Mouse (Mus musculus): ENCODE measurements around the gene Gadd45b. TPM values are rescaled to one million over a fixed set of nuclear protein-coding genes. Genes with fewer than 3 reads are reported as not detected.

The Gadd45b gene
- polyA plus RNA-seq, 2 experiments: 1.9 to 2.7 TPM

- H3K9ac ChIP-seq (replicated peaks): no peak overlapping the region
- no peaks in the 10 kb centered on the region for H3K9me3 ChIP-seq (ENCODE audit: control insufficient read depth, low read length)
- no peak overlapping the region for H3K27ac ChIP-seq
- H3K4me3 ChIP-seq (ENCODE audit: insufficient read depth in 1 of 2, low read depth in 2 of 2, low read length in 2 of 2): no peak overlapping the region
- no peaks in the 10 kb centered on the region for H3K36me3 ChIP-seq (replicated peaks; ENCODE audit: control insufficient read depth, insufficient read depth, low read depth)
- TF ChIP-seq EP300 (IDR thresholded peaks at IDR 0.05; ENCODE audit: low read depth) (no peak), CTCF (IDR thresholded peaks at IDR 0.05; ENCODE audit: low read depth) (no peak)
- H3K4me2 ChIP-seq (ENCODE audit: low read depth): no peak overlapping the region; the same call in 1 of the 2 replicates
- H3K27me3 ChIP-seq (ENCODE audit: control insufficient read depth, insufficient read depth, low read length): peaks cover 34% of the 10 kb centered on the region
- ATAC-seq (ENCODE audit: insufficient read depth) (no peak), DNase-seq (ENCODE audit: low read depth in 3 of 3, low spot score in 3 of 3) (no peak)
- peaks cover 9 to 19% of the 10 kb centered on the region in 2 experiments for H3K4me1 ChIP-seq (replicated peaks; ENCODE audit: control insufficient read depth in 2 of 2, insufficient read depth in 2 of 2, low read length in 1 of 2)
- WGBS (ENCODE audit: insufficient replicate concordance): 24% methylated on average over 8 of the region's 8 CpGs
These were observed 10.6 kb downstream of the Gadd45b start for GRCm38 (mm10) chr10:80940320-80940987.

DNA sequence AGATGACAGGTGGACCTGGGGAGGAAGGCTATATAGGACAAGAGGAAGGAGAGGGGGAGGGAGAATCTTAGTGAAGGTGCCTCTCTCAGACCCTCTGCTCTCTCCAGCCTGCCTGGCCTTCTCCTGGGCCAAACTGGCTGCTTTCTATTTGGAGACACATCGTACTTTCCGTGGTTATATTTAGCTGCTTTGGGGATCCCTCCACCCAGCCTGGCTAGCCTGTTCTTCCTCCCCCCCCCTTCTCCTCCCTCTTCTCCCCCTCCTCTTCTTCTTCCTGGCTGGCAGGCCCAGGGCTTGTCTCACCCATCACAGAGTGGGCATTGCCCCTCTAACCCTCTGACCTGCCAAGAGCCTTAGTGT lies 11.1 kb downstream of the Gadd45b start:
- DNase-seq (ENCODE audit: low read depth in 3 of 3, low spot score in 3 of 3) (no peak), ATAC-seq (ENCODE audit: insufficient read depth) (no peak)
- 22% methylated on average over 2 of the region's 2 CpGs for WGBS (ENCODE audit: insufficient replicate concordance)
- Histone ChIP-seq H3K36me3 (replicated peaks; ENCODE audit: control insufficient read depth, insufficient read depth, low read depth) (no peaks in the 10 kb centered on the region), H3K9ac (replicated peaks) (no peak overlapping the region), H3K4me3 (ENCODE audit: insufficient read depth in 1 of 2, low read depth in 2 of 2, low read length in 2 of 2) (no peak overlapping the region), H3K9me3 (ENCODE audit: control insufficient read depth, low read length) (no peaks in the 10 kb centered on the region), H3K27ac (no peak overlapping the region), H3K4me1 (replicated peaks; ENCODE audit: control insufficient read depth in 2 of 2, insufficient read depth in 2 of 2, low read length in 1 of 2) (peaks cover 9 to 19% of the 10 kb centered on the region in 2 experiments), H3K4me2 (ENCODE audit: low read depth) (no peak overlapping the region), H3K27me3 (ENCODE audit: control insufficient read depth, insufficient read depth, low read length) (peaks cover 29% of the 10 kb centered on the region)
- no peak for TF ChIP-seq EP300 (IDR thresholded peaks at IDR 0.05; ENCODE audit: low read depth)
- TF ChIP-seq CTCF (IDR thresholded peaks at IDR 0.05; ENCODE audit: low read depth): no peak

DNA sequence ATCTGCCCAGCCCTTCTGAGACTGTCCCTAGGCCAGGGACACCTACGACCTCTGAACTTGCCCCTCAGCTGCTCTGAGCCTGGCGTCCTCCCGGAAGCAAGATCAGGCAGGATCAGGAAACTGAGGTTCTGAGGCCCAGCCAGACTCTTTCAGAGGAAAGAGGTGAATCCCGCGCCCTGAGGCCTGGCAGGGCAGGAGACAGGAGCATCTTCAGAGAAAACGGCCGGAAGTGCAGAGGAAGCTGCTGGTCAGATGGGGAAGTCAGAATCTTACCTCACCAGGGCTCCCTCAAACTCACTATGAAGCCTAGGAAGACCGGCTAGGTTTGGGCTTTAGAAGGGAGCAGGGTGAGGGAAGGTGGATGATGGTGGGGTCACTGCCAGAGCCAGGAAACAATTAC lies 13.0 kb downstream of the Gadd45b start:
- no peak overlapping the region for H3K9ac ChIP-seq (replicated peaks)

GRCm38 (mm10) chr10:80943701-80944100 lies 13.8 kb downstream of the Gadd45b start:
- 67% methylated on average over 9 of the region's 9 CpGs for WGBS (ENCODE audit: insufficient replicate concordance)
- no peak for TF ChIP-seq EP300 (IDR thresholded peaks at IDR 0.05; ENCODE audit: low read depth)
- no peak for TF ChIP-seq CTCF (IDR thresholded peaks at IDR 0.05; ENCODE audit: low read depth)
- ATAC-seq (ENCODE audit: insufficient read depth) (no peak), DNase-seq (ENCODE audit: low read depth in 3 of 3, low spot score in 3 of 3) (no peak)
- Histone ChIP-seq H3K27me3 (ENCODE audit: control insufficient read depth, insufficient read depth, low read length) (peaks cover 4% of the 10 kb centered on the region), H3K9ac (replicated peaks) (no peak overlapping the region), H3K27ac (no peak overlapping the region), H3K4me2 (ENCODE audit: low read depth) (no peak overlapping the region), H3K36me3 (replicated peaks; ENCODE audit: control insufficient read depth, insufficient read depth, low read depth) (no peaks in the 10 kb centered on the region), H3K4me3 (ENCODE audit: insufficient read depth in 1 of 2, low read depth in 2 of 2, low read length in 2 of 2) (no peak overlapping the region), H3K9me3 (ENCODE audit: control insufficient read depth, low read length) (no peaks in the 10 kb centered on the region), H3K4me1 (replicated peaks; ENCODE audit: control insufficient read depth in 2 of 2, insufficient read depth in 2 of 2, low read length in 1 of 2) (peaks cover 9 to 19% of the 10 kb centered on the region in 2 experiments)

More for the DNA sequence above, 13.0 kb downstream of the Gadd45b start:
- no peak overlapping the region for H3K27ac ChIP-seq
- peaks cover 10% of the 10 kb centered on the region for H3K27me3 ChIP-seq (ENCODE audit: control insufficient read depth, insufficient read depth, low read length)
- H3K9me3 ChIP-seq (ENCODE audit: control insufficient read depth, low read length): no peaks in the 10 kb centered on the region
- no peak for DNase-seq (ENCODE audit: low read depth in 3 of 3, low spot score in 3 of 3)
- H3K4me2 ChIP-seq (ENCODE audit: low read depth): no peak overlapping the region
- no peak overlapping the region for H3K4me3 ChIP-seq (ENCODE audit: insufficient read depth in 1 of 2, low read depth in 2 of 2, low read length in 2 of 2)
- peaks cover 9 to 19% of the 10 kb centered on the region in 2 experiments for H3K4me1 ChIP-seq (replicated peaks; ENCODE audit: control insufficient read depth in 2 of 2, insufficient read depth in 2 of 2, low read length in 1 of 2)
- TF ChIP-seq EP300 (IDR thresholded peaks at IDR 0.05; ENCODE audit: low read depth) (no peak), CTCF (IDR thresholded peaks at IDR 0.05; ENCODE audit: low read depth) (no peak)
- WGBS (ENCODE audit: insufficient replicate concordance): 12% methylated on average over 8 of the region's 8 CpGs
- ATAC-seq (ENCODE audit: insufficient read depth): no peak
- no peaks in the 10 kb centered on the region for H3K36me3 ChIP-seq (replicated peaks; ENCODE audit: control insufficient read depth, insufficient read depth, low read depth)

DNA sequence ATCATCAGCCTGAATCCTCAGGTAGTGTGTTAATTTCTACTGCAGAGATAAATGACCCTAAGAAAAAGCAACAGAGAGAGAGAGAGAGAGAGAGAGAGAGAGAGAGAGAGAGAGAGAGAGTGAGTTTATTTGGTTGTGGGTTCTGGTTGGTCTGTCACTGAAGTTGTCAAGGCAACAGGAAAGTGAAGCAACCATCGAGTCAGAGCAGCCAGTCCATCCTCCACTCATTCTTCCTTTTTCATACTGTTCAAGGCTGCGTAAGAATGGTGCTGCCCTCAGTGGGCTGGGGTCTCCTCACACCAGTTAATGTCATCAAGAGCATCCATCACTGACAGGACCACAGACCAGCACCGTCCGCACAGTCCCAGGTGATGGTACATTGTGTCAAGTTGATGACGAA lies 14.4 kb downstream of the Gadd45b start:
- WGBS (ENCODE audit: insufficient replicate concordance): 62% methylated on average over 5 of the region's 5 CpGs
- H3K9me3 ChIP-seq (ENCODE audit: control insufficient read depth, low read length): no peaks in the 10 kb centered on the region
- H3K9ac ChIP-seq (replicated peaks): no peak overlapping the region
- no peaks in the 10 kb centered on the region for H3K27me3 ChIP-seq (ENCODE audit: control insufficient read depth, insufficient read depth, low read length)
- ATAC-seq (ENCODE audit: insufficient read depth): no peak
- H3K4me1 ChIP-seq (replicated peaks; ENCODE audit: control insufficient read depth in 2 of 2, insufficient read depth in 2 of 2, low read length in 1 of 2): peaks cover 9 to 19% of the 10 kb centered on the region in 2 experiments
- no peaks in the 10 kb centered on the region for H3K36me3 ChIP-seq (replicated peaks; ENCODE audit: control insufficient read depth, insufficient read depth, low read depth)
- no peak for DNase-seq (ENCODE audit: low read depth in 3 of 3, low spot score in 3 of 3)
- H3K4me2 ChIP-seq (ENCODE audit: low read depth): no peak overlapping the region
- H3K27ac ChIP-seq: no peak overlapping the region
- TF ChIP-seq EP300 (IDR thresholded peaks at IDR 0.05; ENCODE audit: low read depth): no peak
- TF ChIP-seq CTCF (IDR thresholded peaks at IDR 0.05; ENCODE audit: low read depth): no peak
- no peak overlapping the region for H3K4me3 ChIP-seq (ENCODE audit: insufficient read depth in 1 of 2, low read depth in 2 of 2, low read length in 2 of 2)
